ENCODE assay signal across 8 mouse cellular contexts in the genomic region with DNA sequence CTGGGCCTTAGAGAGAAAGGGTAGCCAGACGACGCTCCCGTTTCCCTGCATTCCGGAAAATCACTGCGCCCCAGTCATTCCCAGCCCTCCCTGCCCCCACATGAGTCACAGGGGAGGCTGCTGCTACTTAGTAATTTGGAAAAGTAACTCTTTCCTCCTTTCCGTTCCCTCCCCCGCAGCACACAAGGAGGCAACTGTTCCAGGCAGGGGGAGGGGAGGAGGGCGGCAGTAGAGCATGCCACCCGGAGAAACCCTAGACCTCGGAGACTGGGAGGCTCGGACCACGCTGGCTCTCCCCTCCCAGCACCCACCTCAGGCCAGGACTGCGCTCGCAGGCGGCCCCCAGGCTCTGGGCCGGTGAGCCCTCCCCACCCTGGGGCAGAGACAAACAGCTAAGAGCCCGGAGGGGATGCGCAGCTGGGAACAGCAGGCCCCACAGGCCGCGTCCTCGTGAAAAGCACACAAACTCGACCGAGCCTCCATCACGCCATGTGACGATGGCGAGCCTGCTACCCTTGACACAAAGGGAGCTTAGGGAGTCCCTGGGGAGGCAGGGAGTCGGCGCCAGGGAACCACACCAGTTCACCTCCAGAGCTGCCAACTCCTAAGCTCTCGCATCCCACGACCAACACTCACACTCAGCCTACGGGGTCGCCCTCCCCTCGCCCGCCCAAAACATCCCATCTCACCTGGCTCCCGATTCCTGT. TPM values are rescaled to one million over a fixed set of nuclear protein-coding genes. Genes with fewer than 3 reads are reported as not detected.
DNase-seq lines count a peak whose midpoint lies in the region; ATAC-seq and TF ChIP-seq lines count a peak whose summit lies in the region.

No protein-coding gene starts in this region.

- H3K4me2 ChIP-seq in midbrain, embryonic 11.5 days, result peak overlapping the region; percentile 97

- peak overlapping the region; percentile 99 for H3K9ac ChIP-seq in midbrain, embryonic 11.5 days (ENCODE audit: low read length)

- H3K9me3 ChIP-seq in midbrain, embryonic 11.5 days (ENCODE audit: control insufficient read depth, low read length), result no peaks in the 10 kb centered on the region

- no peaks in the 10 kb centered on the region for H3K27me3 ChIP-seq in midbrain, embryonic 11.5 days (ENCODE audit: control insufficient read depth, insufficient read depth, low read length)

- peak; percentile 47 for DNase-seq in T-cell, adult 2 months (ENCODE audit: low spot score)
- peak; percentile 85 to 87 for DNase-seq in cerebellum, postnatal 25 days
- peak; percentile 94 for DNase-seq in gastrocnemius, adult 2 months
- peak; percentile 80 for DNase-seq in induced T-regulatory cell, adult 2 months (ENCODE audit: low read depth)
- DNase-seq in left cerebral cortex, adult 9 months (ENCODE audit: low spot score in 2 of 2), result peak; percentile 91 to 92
- peak; percentile 98 for DNase-seq in midbrain, embryonic 11.5 days (ENCODE audit: low spot score, missing footprints)
- peak; percentile 96 for DNase-seq in skeletal muscle tissue, adult 2 months (ENCODE audit: low read depth, low spot score)
- peak; percentile 89 for DNase-seq in yolk sac, embryonic 10.5 days (ENCODE audit: low spot score)

- intact Hi-C loops in gastrocnemius, adult 2 months (cut with DNase I), result loop anchor here (5.0 kb wide), 1 partner anchor 89 kb away; a partner anchor contains a TSS

- peaks cover 14% of the 10 kb centered on the region for H3K36me3 ChIP-seq in midbrain, embryonic 11.5 days (ENCODE audit: control insufficient read depth, insufficient read depth, low read length)

- peaks cover 24% of the 10 kb centered on the region for H3K4me1 ChIP-seq in midbrain, embryonic 11.5 days (ENCODE audit: control insufficient read depth, insufficient read depth, low read length)

- no peak for TF ChIP-seq CTCF in gastrocnemius, adult 2 months (IDR thresholded peaks at IDR 0.05)

- peak overlapping the region; percentile 81 for H3K4me3 ChIP-seq in gastrocnemius, adult 2 months
- peak overlapping the region; percentile 99 for H3K4me3 ChIP-seq in midbrain, embryonic 11.5 days (ENCODE audit: low read depth, low read length)

- under 1% methylated on average over 32 of the region's 35 CpGs for WGBS in midbrain, embryonic 11.5 days

- peak overlapping the region; percentile 99 for H3K27ac ChIP-seq in gastrocnemius, adult 2 months
- peak overlapping the region; percentile 100 for H3K27ac ChIP-seq in midbrain, embryonic 11.5 days (ENCODE audit: low read depth, low read length)

- ATAC-seq in midbrain, embryonic 11.5 days (ENCODE audit: low FRiP score), result peak; percentile 17

RNA-seq across cellular contexts. Expression of a gene that starts 1.1 kb away (rescaled TPM):
- 10 to 100 TPM; 70.3 to 88.9 TPM for total RNA-seq in gastrocnemius, adult 2 months (2021)
- 98.7 and 99.2 TPM in 2 replicates for polyA plus RNA-seq in midbrain, embryonic 11.5 days (2014; fragmentation: Nextera tagmentation; extraction: Ambion mirVana)

RNA-seq across cellular contexts. Expression of a gene that starts 2.0 kb away (rescaled TPM):
- total RNA-seq in gastrocnemius, adult 2 months (2021), result 1 to 10 TPM; 3.0 to 3.1 TPM
- 8.0 and 9.5 TPM in 2 replicates for polyA plus RNA-seq in midbrain, embryonic 11.5 days (2014; fragmentation: Nextera tagmentation; extraction: Ambion mirVana)

RNA-seq across cellular contexts. Expression of a gene that starts 21.8 kb away (rescaled TPM):
- under 1 TPM; 0.46 to 0.47 TPM for total RNA-seq in gastrocnemius, adult 2 months (2021)
- polyA plus RNA-seq in midbrain, embryonic 11.5 days (2014; fragmentation: Nextera tagmentation; extraction: Ambion mirVana), result not detected in 2 replicates

RNA-seq across cellular contexts. Expression of a gene that starts 29.2 kb away (rescaled TPM):
- total RNA-seq in gastrocnemius, adult 2 months (2021), result not detected
- polyA plus RNA-seq in midbrain, embryonic 11.5 days (2014; fragmentation: Nextera tagmentation; extraction: Ambion mirVana), result 0.19 and 0.33 TPM in 2 replicates

RNA-seq across cellular contexts. Expression of a gene that starts 31.5 kb away (rescaled TPM):
- total RNA-seq in gastrocnemius, adult 2 months (2021), result under 1 TPM; 0.38 to 0.61 TPM
- polyA plus RNA-seq in midbrain, embryonic 11.5 days (2014; fragmentation: Nextera tagmentation; extraction: Ambion mirVana), result 0.25 and 0.38 TPM in 2 replicates

Comparison
In these comparisons a context has a peak if more than half of its experiments do, and no peak if none do; other contexts are left out.
1. Peak in every context shown above with its lines: DNase-seq, ATAC-seq, H3K4me3 ChIP-seq and H3K27ac ChIP-seq.
2. DNase-seq: peak in every context shown above with its lines; median percentile 98 in midbrain, embryonic 11.5 days; 96 in skeletal muscle tissue, adult 2 months; 94 in gastrocnemius, adult 2 months; 92 in left cerebral cortex, adult 9 months; 89 in yolk sac, embryonic 10.5 days; 86 in cerebellum, postnatal 25 days; 80 in induced T-regulatory cell, adult 2 months; 47 in T-cell, adult 2 months.